Comparison of ENCODE assay signal across 9 mouse cellular contexts in genomic region chr6:39243511-39243961, GRCm38 (mm10). TPM values are rescaled to one million over a fixed set of nuclear protein-coding genes. Genes with fewer than 3 reads are reported as not detected.
DNase-seq lines count a peak whose midpoint lies in the region; ATAC-seq lines count a peak whose summit lies in the region.
"Had no signal": no experiment of that assay in that cellular context is flagged by ENCODE, and none has a peak within 500 bp of the region (broad histone marks: within the 10 kb centered on the region; RNA-seq: fewer than 3 reads in every experiment).

No protein-coding gene starts in this region.

- 0 out of 2 replicates have a peak, but pooled peaks cover 2% of the 10 kb centered on the region for H3K27me3 ChIP-seq in liver, embryonic 16.5 days (ENCODE audit: control insufficient read depth, insufficient read depth, low read depth, low read length)
- peaks cover 37% of the 10 kb centered on the region for H3K27me3 ChIP-seq in liver, embryonic 12.5 days (replicated peaks)
- H3K27me3 ChIP-seq in forebrain, embryonic 13.5 days = no peaks in the 10 kb centered on the region
- no peaks in the 10 kb centered on the region for H3K27me3 ChIP-seq in intestine, embryonic 14.5 days (replicated peaks; ENCODE audit: control insufficient read depth, insufficient read depth, low read length)

- no peaks in the 10 kb centered on the region for H3K36me3 ChIP-seq in liver, embryonic 16.5 days (ENCODE audit: control insufficient read depth, insufficient read depth)
- no peaks in the 10 kb centered on the region for H3K36me3 ChIP-seq in liver, embryonic 12.5 days
- H3K36me3 ChIP-seq in forebrain, embryonic 13.5 days (ENCODE audit: poor library complexity, severe bottlenecking) = no peaks in the 10 kb centered on the region
- H3K36me3 ChIP-seq in intestine, embryonic 14.5 days (ENCODE audit: control insufficient read depth, insufficient read depth, low read length) = no peaks in the 10 kb centered on the region
- H3K36me3 ChIP-seq: G1E had no signal

- DNase-seq in intestine, embryonic 14.5 days (ENCODE audit: low spot score) = peak; percentile 67
- DNase-seq in lung, postnatal 10 days = peak; percentile 61
- no peak for DNase-seq in thymus, postnatal 14 days
- no peak for DNase-seq in cerebellum, adult 9-11 months

- no peaks in the 10 kb centered on the region for H3K9me3 ChIP-seq in liver, embryonic 16.5 days (replicated peaks; ENCODE audit: control insufficient read depth, low read length)
- H3K9me3 ChIP-seq in liver, embryonic 12.5 days (replicated peaks) = no peaks in the 10 kb centered on the region
- H3K9me3 ChIP-seq in forebrain, embryonic 13.5 days (replicated peaks) = no peaks in the 10 kb centered on the region
- H3K9me3 ChIP-seq in intestine, embryonic 14.5 days (ENCODE audit: control insufficient read depth, low read length) = no peaks in the 10 kb centered on the region
- H3K9me3 ChIP-seq: G1E had no signal

- peaks cover 10% of the 10 kb centered on the region for H3K4me1 ChIP-seq in liver, embryonic 16.5 days (ENCODE audit: control insufficient read depth, low read depth, low read length)
- no peaks in the 10 kb centered on the region for H3K4me1 ChIP-seq in liver, embryonic 12.5 days
- H3K4me1 ChIP-seq in forebrain, embryonic 13.5 days = peaks cover 23% of the 10 kb centered on the region
- H3K4me1 ChIP-seq in intestine, embryonic 14.5 days (replicated peaks; ENCODE audit: control insufficient read depth, insufficient read depth, low read length) = peaks cover 19% of the 10 kb centered on the region

- H3K4me3 ChIP-seq in liver, embryonic 16.5 days (ENCODE audit: low read depth, low read length) = no peak overlapping the region
- no peak overlapping the region for H3K4me3 ChIP-seq in liver, embryonic 12.5 days
- no peak overlapping the region for H3K4me3 ChIP-seq in forebrain, embryonic 13.5 days
- H3K4me3 ChIP-seq in intestine, embryonic 14.5 days (ENCODE audit: low read depth, low read length) = no peak overlapping the region

- H3K9ac ChIP-seq in liver, embryonic 16.5 days (ENCODE audit: low read depth, low read length) = no peak overlapping the region
- no peak overlapping the region for H3K9ac ChIP-seq in liver, embryonic 12.5 days
- H3K9ac ChIP-seq in forebrain, embryonic 13.5 days = no peak overlapping the region
- H3K9ac ChIP-seq in intestine, embryonic 14.5 days (ENCODE audit: low read length) = 0 out of 2 replicates have a peak overlapping the region, but pooled peaks have one; percentile 13

- ATAC-seq in liver, embryonic 16.5 days (ENCODE audit: low read depth) = peak; percentile 32; the same call in 1 of the 2 replicates
- no peak for ATAC-seq in liver, embryonic 12.5 days
- ATAC-seq in forebrain, embryonic 13.5 days = peak; percentile 24; the same call in 1 of the 2 replicates
- ATAC-seq in intestine, embryonic 14.5 days (replicated peaks; ENCODE audit: low FRiP score, low TSS enrichment, low read depth) = 0 out of 2 replicates have a peak, but pooled peaks have one; percentile 6
- no peak for ATAC-seq in cerebellum, adult (ENCODE audit: insufficient number of reproducible peaks, low FRiP score, low TSS enrichment)

- no peak overlapping the region for H3K4me2 ChIP-seq in liver, embryonic 16.5 days (ENCODE audit: low read depth, low read length)
- no peak overlapping the region for H3K4me2 ChIP-seq in liver, embryonic 12.5 days
- no peak overlapping the region for H3K4me2 ChIP-seq in forebrain, embryonic 13.5 days
- peak overlapping the region; percentile 9 for H3K4me2 ChIP-seq in intestine, embryonic 14.5 days (ENCODE audit: low read length)

- H3K27ac ChIP-seq in liver, embryonic 16.5 days (ENCODE audit: low read length) = no peak overlapping the region
- no peak overlapping the region for H3K27ac ChIP-seq in liver, embryonic 12.5 days
- H3K27ac ChIP-seq in forebrain, embryonic 13.5 days = peak overlapping the region; percentile 83
- peak overlapping the region; percentile 93 for H3K27ac ChIP-seq in intestine, embryonic 14.5 days (ENCODE audit: low read depth)

- WGBS in liver, embryonic 16.5 days (ENCODE audit: insufficient replicate concordance) = 58% methylated on average over 8 of the region's 8 CpGs
- 63% methylated on average over 8 of the region's 8 CpGs for WGBS in liver, embryonic 12.5 days (ENCODE audit: insufficient replicate concordance)
- WGBS in forebrain, embryonic 13.5 days = 85% methylated on average over 8 of the region's 8 CpGs
- WGBS in intestine, embryonic 14.5 days = 39% methylated on average over 8 of the region's 8 CpGs

RNA-seq across cellular contexts. Expression of gene Kdm7a, which starts 36.9 kb away (rescaled TPM):
- polyA plus RNA-seq in liver, embryonic 16.5 days (2015; fragmentation: Nextera tagmentation; extraction: Ambion mirVana) = 12.5 and 13.0 TPM in 2 replicates
- polyA plus RNA-seq in liver, embryonic 12.5 days (2016; fragmentation: Nextera tagmentation; extraction: Ambion mirVana) = 13.8 and 15.6 TPM in 2 replicates
- 9.6 and 10.4 TPM in 2 replicates for polyA plus RNA-seq in forebrain, embryonic 13.5 days (2015; fragmentation: Nextera tagmentation; extraction: Ambion mirVana)
- 5.7 and 6.2 TPM in 2 replicates for polyA plus RNA-seq in intestine, embryonic 14.5 days (2014; fragmentation: Nextera tagmentation; extraction: Ambion mirVana)

Comparison
In these comparisons a context has a peak if more than half of its experiments do, and no peak if none do; other contexts are left out.
1. ATAC-seq: peak in liver, embryonic 16.5 days (single experiment), forebrain, embryonic 13.5 days (single experiment) and intestine, embryonic 14.5 days (single experiment); none in liver, embryonic 12.5 days (single experiment) and cerebellum, adult (single experiment).
2. H3K27ac ChIP-seq: peak in forebrain, embryonic 13.5 days (single experiment) and intestine, embryonic 14.5 days (single experiment); none in liver, embryonic 16.5 days (single experiment) and liver, embryonic 12.5 days (single experiment).
3. DNase-seq: peak in intestine, embryonic 14.5 days (single experiment) and lung, postnatal 10 days (single experiment); none in thymus, postnatal 14 days (single experiment) and cerebellum, adult 9-11 months (single experiment).